Mouse (Mus musculus) adrenal gland, postnatal 36 days (tissue): ENCODE results near the gene Cherp. TPM values are rescaled to one million over a fixed set of nuclear protein-coding genes. Genes with fewer than 3 reads are reported as not detected.

Experiments
- DNase-seq, 2 experiments: peaks; one replicate each; pipeline ENCODE4 v3.0.0; 2021; ENCODE audit warnings: mixed read lengths in 1 of 2
- microRNA-seq: library from miRNA; unstranded; fragments of <30 nt; microRNA quantifications from one replicate; pipeline ENCODE4 v1.2.0, GENCODE M21; 2021
- total RNA-seq, 2 experiments: library from RNA; stranded (reverse); gene quantifications; 2 replicates each; pipeline ENCODE4 v1.2.3; 2021

The Cherp gene
- total RNA-seq, 2 experiments from 2014 or later, result 57.3 to 63.1 TPM

GRCm38 (mm10) chr8:72418073-72418472 lies 57.0 kb downstream of the Cherp start:
- DNase-seq, result peak in 1 of 2 experiments; percentile 20

GRCm38 (mm10) chr8:72415252-72415651 lies 59.8 kb downstream of the Cherp start:
- peak in 1 of 2 experiments; percentile 20 for DNase-seq

- DNase-seq, result no peak
Measured at GRCm38 (mm10) chr8:72413839-72414238, 61.2 kb downstream of the Cherp start.

Small RNA genes lying within 50 kb of the gene (microRNA-seq; reads per million reads assigned to microRNA genes)
- gene Mir7068, result 1.2 reads per million

Other genes with a start within 250 kb of the Cherp start
- gene Ap1m1, start 235.2 kb downstream of the Cherp start, total RNA-seq, result 10 to 100 TPM; 59.4 to 61.3 TPM
- 10 to 100 TPM in 1 of 2 experiments, 1 to 10 TPM in 1; 5.8 to 20.3 TPM for gene Gm10282, start 170.0 kb downstream of the Cherp start, total RNA-seq
- gene Klf2, start 156.2 kb downstream of the Cherp start, total RNA-seq, result 10 to 100 TPM; 45.2 to 67.5 TPM
- gene Eps15l1, start 53.8 kb downstream of the Cherp start, total RNA-seq, result 10 to 100 TPM; 38.6 to 52.6 TPM
- 1 to 10 TPM; 3.7 to 4.3 TPM for gene Calr3, start 31.4 kb downstream of the Cherp start, total RNA-seq
- 1 to 10 TPM; 7.1 to 8.1 TPM for gene 1700030K09Rik, start 31.3 kb downstream of the Cherp start, total RNA-seq
- 10 to 100 TPM; 36.2 to 37.7 TPM for gene Slc35e1, start 17.4 kb upstream of the Cherp start, total RNA-seq
- 10 to 100 TPM in 1 of 2 experiments, 1 to 10 TPM in 1; 9.7 to 11.3 TPM for gene Med26, start 73.0 kb upstream of the Cherp start, total RNA-seq
- gene Smim7, start 95.9 kb upstream of the Cherp start, total RNA-seq, result 100 to 1,000 TPM; 119 to 136 TPM
- 1 to 10 TPM; 5.8 to 9.1 TPM for gene Tmem38a, start 96.8 kb upstream of the Cherp start, total RNA-seq
- under 1 TPM; 0.36 TPM for gene Nwd1, start 171.5 kb upstream of the Cherp start, total RNA-seq
- 100 to 1,000 TPM; 125 to 263 TPM for gene Sin3b, start 248.1 kb upstream of the Cherp start, total RNA-seq